Mouse (Mus musculus) liver, adult 2 months (tissue): ENCODE measurements at regions not wholly inside any gene's neighbourhood (a gene's known extent, or its start where the extent isn't known, plus 50 kb on each side); places are given as distances from the start of the nearest gene placed in this dataset.

Experiments
- CTCF ChIP-seq: fragments of 200-500 bp; IDR thresholded peaks from 2 replicates; pipeline ENCODE4 v1.5.1; 2011; ENCODE audit warnings: low read depth, low read length, control low read depth
- POLR2A ChIP-seq: fragments of 200-500 bp; IDR thresholded peaks from 2 replicates; pipeline ENCODE4 v1.6.1; 2011; ENCODE audit warnings: low read length, control low read depth; ENCODE audit not compliant: insufficient read depth; ENCODE audit errors: extremely low read depth

DNA sequence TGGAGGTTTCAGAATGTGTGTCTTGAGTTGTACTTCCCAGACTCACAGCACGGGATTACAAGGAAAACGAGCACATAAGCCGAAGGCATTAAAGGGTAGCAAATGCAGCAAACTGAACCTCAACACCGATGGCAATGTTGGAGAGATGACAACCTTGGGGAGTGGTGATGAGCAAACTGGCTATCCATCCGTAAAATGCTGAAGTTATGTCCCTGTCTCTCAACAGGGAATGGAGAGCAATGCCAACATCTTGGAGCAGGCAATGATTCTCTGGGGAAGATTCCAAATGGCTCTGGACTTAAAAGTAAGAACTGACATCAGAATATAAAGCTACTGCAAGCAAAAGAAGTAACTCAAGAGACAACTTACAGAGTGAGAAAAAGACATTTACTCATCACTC is 170.5 kb upstream of the Ogfrl1 start:
- TF ChIP-seq POLR2A (no peak), CTCF (no peak)
